Mouse (Mus musculus) common myeloid progenitor, adult 5-6 weeks (primary cell): ENCODE data around the gene Cryzl1. TPM values are rescaled to one million over a fixed set of nuclear protein-coding genes. Genes with fewer than 3 reads are reported as not detected.

Experiments
- ATAC-seq: replicated peaks from 2 replicates; pipeline ENCODE4 v1.8.0; 2016; ENCODE audit warnings: low read depth, mild to moderate bottlenecking, moderate TSS enrichment, inconsistent platforms; ENCODE audit not compliant: poor library complexity, severe bottlenecking
- total RNA-seq: library from RNA; stranded (forward); fragments of 200-1000, 187-1606 nt; gene quantifications from 2 replicates; pipeline ENCODE4 v1.2.3, GENCODE M21; 2017

The Cryzl1 gene
- 93.2 and 100 TPM in 2 replicates for total RNA-seq

DNA sequence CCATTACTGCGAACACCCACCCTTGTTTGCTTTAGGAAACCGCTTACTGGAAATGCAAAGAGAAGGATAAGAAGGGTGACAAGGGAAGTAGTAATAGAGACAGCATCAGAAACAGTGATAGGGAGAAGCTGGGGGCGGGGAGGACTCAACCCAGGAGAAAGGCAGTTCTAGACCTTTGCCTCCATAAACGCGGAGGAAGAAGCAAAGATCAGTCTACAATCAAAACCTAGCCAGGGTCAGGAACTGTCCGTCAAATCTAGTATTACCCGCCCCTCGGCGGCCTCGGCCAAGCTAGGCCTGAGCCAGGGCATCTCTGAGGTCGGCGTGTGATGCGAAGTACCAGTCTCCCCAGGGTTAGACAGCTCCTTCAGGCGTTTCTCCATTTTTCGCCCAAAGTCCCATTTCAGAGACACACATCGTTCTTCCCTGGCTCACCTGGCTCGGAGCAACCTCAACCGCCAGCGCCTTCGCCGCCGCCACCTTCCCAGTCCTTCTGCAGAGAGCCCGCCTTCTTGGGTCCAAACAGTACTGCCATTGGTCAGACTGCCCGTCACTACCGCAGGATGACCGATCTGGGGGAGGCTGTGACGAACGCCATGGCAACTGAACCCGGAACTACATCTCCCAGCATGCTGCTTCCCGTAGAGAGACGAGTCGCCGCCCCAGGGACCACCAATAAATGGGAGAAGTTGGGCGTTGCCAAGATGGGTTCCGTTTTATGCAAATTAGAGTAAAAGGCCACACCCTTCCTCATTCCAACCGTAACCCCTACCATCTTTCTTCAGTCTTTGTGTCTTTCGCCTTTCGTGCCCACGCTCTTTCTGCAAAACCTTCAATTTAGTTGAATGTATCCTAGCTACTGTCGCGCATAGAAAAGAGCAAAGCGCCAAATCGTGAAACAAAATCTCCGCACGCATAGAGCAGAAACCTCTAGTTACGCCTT lies at the start of gene Cryzl1:
Gene Cryzl1 (minus strand): TSS at position 853 of the 943 bp plus-strand sequence.
- ATAC-seq: peak; percentile 85

DNA sequence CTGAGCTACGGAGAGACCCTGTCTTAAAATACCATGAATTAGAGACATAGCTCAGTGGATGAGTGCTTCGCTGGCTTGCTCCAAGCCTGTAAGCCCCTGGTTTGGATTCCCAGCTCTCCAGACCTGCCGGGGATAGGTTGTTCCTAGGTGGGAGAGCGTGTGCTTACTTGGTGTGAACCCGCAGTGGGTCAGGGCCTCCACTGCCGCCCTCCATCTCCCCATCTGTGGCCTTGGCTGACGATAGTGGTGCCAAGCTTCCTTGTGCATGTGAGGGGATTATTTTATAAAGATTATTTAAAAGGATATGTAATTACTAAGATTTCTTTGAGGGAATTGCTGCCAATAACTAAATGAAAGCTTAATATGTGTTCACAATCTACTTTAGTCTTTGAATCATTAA lies 43.8 kb upstream of the Cryzl1 start:
- ATAC-seq: no peak

DNA sequence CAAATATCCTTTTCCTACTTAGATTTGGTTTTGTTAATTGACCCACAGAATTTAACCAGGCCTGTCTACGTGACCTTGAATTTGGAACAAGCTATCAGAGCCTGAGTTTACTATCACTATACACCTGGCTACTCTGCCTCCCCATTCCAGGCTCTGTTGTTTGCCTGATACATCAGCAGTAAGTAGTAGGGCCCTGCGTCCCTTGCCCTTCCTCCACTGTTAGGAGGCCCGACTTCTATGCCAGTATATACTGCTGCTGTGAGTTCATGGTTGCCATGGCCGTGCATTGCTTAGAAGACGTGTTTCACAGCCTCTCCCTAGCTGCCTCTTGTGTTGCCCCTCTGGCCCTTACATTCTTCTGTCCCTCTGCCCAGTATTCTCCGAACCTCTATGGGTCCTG lies 42.6 kb upstream of the Cryzl1 start:
- ATAC-seq: no peak

DNA sequence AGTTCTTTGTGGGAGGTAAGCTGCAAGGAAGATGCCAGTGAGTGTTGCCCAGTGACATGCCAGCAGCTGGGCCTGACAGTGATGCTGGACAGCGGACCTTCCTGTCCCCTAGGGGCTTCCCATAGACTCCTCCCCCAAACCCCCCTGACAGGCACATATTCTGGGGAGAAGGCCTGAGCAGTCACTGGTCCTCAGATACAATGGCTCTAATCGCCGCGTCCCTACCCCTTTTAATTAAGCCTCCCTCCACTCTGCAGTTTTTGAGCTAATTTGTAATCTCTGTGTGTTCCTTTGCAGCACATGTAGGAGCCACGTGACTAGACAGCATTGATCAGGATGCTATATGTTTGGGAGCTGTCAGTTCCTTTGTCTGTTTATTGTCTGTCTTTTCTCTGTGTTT lies 41.9 kb upstream of the Cryzl1 start:
- no peak for ATAC-seq

DNA sequence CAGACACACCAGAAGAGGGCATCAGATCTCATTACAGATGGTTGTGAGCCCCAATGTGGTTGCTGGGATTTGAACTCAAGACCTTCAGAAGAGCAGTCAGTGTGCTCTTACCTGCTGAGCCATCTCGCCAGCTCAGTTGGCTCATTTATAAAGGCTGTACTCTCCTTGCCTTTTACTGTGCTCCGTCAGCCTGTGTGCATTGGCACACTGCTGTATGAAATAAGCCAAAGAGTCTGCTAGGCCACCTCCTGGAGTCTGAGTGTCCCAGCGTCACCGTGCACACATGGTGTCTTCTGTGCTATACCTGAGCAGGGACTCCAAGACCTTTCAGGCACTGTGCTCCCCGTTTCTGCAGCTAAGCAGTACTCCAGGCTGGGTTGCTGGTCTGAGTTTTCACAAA lies 41.1 kb upstream of the Cryzl1 start:
- no peak for ATAC-seq

DNA sequence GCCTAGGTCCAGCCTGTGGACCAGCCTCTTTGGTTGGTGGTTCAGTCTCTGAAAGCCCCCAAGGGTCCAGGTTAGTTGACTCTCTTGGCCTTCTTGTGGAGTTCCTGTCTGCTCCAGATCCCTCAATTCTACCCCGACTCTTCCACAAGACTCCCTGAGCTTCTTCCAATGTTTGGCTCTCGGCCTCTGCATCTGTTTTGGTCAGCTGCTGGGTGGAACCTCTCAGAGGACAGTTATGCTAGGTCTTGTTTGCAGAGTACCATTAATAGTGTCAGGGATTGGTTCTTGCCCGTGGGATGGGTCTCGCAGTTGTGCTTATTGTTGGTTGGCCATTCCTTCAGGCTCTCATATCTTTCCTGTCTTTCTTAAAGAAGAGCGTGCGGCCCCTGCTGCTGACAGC lies 39.8 kb upstream of the Cryzl1 start:
- ATAC-seq: no peak

DNA sequence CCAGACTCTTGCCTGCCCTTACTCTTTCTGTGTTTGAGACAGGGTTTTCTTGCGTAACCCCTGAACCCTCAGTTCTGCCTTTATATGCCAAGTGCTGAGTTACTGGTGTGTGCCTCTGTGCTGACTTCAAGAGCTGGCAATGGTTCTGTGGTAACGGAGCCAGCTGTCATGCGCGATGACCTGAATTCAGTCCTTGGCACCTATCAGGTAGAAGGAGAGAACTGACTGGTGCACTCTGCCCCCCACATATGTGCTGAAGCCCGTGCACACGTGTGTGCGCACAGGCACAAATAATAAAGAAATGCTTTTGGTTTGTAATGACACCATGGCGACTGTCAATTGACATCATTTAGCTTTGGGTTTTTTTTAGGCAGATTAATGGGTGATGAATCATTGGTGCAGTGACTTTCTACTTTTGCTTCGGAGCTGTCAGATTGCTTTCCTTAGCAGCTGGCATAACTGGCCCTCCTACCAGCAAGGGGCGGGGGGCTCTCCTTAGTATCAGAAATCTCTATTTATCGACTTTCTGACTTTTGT lies 38.5 kb upstream of the Cryzl1 start:
- ATAC-seq: no peak

DNA sequence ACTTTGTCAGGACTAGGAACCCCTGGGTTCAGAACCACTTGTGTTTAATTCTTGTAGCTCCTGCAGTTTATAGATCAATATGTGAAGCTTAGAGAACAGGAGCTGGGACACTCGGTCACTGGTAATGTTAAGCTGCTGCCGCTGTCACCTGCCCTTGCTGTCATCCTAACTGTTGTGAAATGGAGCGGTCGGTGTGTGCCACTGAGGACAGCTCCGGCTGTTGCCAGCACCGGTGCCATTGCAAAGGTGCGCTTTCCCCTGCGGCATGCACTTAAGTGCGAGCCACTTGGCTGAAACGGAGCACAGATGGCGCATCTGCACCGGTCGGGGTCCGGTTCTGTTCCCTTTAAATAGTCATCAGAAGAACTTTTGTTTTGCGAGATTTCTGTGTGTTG lies 37.0 kb upstream of the Cryzl1 start:
- no peak for ATAC-seq

DNA sequence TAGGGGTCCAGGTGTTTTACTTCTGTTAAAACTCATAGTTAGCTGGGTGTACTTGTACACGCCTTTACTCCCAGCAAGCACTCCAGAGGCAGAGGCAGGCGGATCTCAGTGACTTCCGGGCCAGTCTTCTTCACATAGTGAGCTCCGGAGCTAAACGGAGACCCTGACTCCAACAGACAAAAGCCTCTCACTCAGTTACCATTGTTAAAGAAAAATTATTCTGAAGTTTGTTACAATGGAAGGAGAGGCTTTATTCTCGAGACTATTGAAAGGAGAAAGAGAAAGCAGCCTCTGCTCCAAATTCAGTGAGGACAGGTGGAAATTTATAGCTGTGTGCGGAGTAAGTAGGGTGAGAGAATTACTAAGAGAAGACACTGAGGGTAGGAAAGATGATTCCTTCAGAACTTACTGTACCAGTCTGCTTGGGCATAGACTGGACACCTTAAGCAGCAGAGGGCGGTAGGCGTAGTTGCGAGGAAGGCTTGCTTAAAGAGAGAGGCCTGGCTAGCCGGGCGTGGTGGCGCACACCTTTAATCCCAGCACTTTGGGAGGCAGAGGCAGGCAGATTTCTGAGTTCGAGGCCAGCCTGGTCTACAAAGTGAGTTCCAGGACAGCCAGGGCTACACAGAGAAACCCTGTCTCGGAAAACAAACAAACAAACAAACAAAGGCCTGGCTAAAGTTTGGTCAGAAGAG lies 36.5 kb upstream of the Cryzl1 start:
- no peak for ATAC-seq

DNA sequence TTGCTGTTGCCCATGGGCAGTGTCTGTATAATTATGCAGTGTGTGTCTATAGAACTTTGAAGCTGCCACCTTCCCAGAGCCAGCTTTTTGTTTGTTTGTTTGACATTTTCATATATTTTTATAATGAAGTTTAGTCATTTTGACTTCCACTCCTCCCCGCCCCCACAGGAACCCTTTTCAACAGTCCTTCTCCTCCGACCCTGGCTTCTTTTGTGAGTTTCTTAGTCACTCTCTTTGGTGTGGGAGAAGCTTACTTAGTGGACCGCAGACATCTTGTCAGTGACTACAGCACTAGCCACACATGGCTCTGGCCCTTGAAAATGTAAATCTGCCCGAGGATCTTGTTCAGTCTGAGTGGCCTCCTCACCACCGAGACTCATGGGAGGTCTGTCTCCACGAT lies 35.6 kb upstream of the Cryzl1 start:
- no peak for ATAC-seq

DNA sequence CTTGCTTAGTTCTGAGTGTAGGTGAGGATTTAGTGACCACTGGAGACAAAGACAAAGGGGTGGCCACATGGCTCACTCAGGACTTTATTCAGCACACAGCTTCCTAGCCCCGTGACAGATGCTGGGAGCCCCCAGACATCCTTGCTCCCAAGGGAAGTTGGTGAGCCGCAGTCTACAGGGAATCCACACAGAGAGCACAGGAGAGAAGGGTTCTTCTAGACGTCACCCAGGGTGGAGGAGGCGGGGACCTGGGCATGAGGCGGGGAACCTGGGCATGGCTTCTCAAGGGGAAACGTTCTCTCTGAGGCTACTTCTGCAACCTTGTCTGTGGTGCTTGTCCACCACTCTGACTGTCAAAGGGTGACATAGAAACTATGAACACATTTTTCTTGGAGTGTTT lies 35.2 kb upstream of the Cryzl1 start:
- ATAC-seq: no peak; the same call in 1 of the 2 replicates

DNA sequence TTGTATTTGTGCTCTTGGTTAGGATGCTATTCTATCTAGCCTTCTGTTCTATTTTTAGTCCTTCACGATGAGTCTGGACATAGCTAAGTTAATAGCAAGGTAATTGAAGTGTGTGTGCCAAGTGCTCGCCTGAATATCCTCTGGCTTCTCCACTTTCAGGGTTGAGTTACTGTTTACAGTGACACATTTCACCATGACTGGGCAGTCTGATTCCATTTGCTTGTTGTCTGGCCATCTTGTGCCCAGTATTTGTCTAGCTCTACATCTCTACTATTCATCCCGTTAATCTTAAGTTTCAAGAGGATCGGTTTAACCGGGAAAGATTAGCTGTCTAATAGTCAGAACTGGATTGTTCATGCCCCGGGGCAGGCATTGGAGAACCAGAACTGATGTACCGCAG lies 33.7 kb upstream of the Cryzl1 start:
- no peak for ATAC-seq

DNA sequence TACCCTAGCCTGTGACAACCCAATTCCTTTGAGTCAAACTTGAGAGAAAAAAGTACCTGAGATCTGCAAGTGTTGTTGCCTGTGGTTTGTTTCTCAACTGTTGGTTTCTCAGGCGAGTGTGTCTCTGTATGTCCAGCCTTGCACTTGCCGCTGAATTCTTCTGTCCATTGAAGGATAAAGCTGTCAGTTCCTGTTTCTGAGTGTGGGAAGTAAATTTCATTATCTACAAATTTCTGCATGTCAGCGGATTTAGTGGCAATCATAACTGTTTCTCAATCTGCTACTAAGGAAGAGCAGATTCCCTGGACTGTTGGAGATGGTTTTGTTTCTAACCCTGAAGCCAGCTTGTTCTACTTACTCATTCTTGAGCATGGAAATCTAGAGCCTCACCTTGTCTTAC lies 33.0 kb upstream of the Cryzl1 start:
- ATAC-seq: peak; percentile 51

DNA sequence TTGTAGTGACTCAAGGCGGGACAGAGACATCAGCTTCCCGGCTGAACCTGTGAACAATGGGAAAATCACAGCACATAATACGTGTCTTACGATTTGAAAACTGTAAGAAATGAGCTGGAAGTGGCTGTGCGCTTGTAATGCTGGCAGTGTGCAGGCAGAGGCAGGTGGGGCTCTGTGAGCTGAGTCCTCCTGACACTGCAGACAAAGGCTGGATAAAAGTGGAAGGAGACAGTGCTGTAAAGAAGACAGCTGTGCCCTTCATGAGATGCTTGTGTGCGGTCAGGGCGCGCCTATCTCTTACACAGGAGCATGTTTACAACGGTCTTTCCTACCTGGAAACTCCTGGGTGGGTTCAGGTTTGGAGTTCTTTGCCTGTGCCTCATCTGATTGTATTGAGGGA lies 32.4 kb upstream of the Cryzl1 start:
- ATAC-seq: 0 out of 2 replicates have a peak, but pooled peaks have one; percentile 4

DNA sequence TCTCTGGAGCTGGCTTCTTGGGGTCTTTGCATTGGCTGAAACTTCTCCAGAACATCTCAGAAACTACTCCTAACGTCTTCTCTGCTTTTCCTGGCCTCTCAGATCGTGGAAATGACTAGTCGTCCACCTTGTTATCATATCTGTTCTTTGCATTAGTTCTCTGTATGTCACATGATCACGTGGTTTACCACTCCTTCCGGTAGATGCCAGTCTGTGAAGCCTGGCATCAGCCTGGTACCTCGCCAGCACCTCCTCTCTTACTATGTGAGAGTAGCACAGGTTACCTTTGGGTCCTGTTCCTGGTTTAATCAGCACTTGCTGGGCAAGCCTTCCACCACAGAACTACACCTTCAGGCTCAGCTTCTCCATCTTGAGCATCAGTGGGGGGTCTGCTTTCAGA lies 26.2 kb upstream of the Cryzl1 start:
- ATAC-seq: peak; percentile 97

DNA sequence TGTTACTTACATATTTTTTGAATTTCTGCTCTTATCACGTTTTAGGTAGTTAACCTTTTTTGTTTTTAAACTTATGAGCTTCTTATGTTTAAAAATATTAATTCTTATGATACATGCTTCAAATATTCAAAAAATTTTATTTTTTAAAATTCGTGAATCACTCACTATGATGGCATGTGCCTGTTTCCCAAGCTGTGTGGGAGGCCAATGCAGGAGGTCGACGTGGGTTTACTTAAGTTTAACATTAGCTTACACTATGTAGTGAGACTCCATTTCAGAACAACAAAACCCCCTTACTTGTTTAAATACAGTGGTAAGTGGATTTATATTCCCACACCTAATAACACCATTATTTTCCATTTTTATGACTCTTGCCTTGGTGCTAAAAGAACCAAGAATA lies 24.8 kb upstream of the Cryzl1 start:
- ATAC-seq: no peak

DNA sequence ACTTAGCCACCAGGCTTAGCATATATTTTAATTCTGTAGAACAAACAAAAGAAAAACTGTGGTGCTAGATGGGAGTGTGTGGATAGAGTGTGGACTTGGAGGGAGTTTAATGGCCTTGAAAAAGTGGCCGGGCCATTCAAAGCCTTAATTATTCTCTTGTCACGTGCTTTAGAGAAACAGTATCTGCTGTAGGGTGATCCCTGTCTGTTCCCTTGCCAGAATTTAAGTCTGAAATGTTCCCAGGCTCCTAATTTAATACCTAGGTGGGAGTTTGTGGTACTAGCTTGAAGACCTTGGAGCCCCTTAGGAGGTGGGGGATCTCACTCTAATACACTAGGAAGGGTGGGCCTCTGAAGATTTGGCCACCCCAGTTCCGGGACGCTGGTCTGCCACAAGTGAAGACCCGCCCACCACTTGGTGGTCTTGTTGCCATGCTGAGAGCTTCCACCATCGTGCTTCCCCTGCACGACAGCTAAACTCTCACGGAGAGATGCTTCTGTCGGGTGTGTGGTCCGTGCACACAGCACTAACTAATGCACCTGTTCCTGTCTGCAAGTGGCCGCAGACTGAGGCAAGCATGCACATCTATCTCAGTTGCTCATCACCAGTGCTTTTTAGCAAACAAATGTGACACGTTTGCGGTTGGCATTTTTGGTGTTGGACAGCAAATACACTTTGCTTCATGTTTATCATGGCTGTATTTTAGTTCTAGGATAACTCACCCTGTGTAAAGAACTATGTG lies 23.0 kb upstream of the Cryzl1 start:
- ATAC-seq: no peak

DNA sequence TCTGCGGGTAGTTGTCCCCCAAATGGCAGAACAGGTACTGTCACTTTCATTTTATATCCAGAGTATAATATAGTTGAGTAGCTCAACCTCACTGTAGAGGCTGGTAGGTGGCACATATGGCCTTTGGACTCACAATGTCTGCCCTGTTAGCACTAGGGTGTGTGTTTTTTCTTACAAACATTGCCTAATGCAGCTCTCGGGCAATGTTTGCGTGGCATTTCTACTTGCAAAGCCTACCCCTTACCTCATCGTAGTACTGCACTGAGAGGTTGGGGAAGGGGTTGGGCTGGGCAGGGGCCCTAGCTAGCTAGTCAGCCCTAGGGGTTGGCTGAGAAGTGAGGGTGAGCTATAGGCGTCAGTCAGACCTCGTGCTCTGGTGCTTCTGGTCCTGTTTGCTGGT lies 18.8 kb upstream of the Cryzl1 start:
- no peak for ATAC-seq

DNA sequence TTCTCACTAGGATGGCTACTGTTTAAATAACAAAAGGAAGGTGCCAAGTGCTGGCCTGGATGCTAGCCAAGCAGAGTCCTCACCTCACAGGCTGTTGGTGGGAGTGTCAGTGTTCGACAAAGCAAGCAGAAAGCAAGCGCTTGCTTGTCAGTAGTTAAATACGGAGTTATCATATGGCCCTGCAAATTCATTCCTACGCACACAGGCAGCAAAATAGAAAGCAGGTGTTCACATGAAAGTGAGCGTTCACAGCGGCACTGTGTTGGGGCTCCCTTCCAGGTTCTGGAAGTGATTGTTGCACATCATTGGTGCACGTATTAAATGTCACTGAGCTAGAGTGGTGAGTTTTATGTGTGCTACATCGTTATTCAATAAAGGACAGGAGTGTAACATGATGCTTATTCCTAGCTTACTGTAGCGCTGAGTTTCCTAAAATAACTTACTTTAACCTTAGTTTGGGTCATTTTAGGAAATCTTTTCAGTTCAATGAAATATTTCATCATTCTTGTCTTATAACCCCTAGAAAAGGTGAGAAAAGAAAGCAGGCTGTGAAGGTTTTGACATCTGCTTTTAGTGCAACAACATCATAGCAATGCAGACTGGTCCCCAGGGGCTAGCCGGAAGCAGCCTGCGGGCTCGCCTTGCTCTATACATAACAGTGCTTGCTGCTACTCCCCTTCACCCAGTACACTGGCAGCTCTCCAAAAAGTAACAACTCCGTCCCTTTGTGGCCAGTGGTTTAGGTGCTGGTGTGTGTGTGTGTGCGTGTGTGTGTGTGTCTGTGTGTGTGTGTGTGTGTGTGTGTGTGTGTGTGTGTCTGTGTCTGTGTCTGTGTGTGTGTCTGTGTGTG lies 17.6 kb upstream of the Cryzl1 start:
- peak; percentile 93 for ATAC-seq

DNA sequence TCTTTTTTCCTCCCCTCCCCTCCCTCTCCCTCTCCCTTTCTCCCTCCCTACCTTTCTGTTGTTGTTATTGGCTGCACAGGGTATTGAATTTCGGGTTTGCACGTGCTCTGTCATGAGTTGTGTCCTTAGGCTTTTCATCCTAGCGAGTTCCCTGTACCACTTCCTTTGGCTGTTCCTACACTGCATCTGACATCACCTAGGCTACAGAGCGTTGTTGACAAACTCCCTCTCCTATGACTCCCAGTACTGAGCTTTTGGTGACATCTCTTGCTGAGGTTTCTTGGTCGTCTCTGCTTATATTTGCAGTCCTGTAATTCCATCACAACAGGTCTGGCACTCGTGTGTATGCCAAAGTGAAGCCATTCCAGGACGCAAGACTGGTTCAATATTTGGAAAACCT lies 14.3 kb upstream of the Cryzl1 start:
- ATAC-seq: no peak
